Mouse (Mus musculus) MEL (cell line): ENCODE measurements around the gene Cacna1s. TPM values are rescaled to one million over a fixed set of nuclear protein-coding genes. Genes with fewer than 3 reads are reported as not detected.

ENCODE experiments used
- DNase-seq: peaks from one replicate; pipeline ENCODE4 v3.0.0; 2011; ENCODE audit warnings: low read depth, low spot score
- H3K27ac ChIP-seq: 2 replicates; pipeline ENCODE4 v1.5.1; 2012; ENCODE audit warnings: low read depth, mild to moderate bottlenecking, control low read depth, low read length, moderate library complexity; ENCODE audit not compliant: control insufficient read depth
- H3K27me3 ChIP-seq, 2 experiments: fragments of 150-350 bp in 1 of 2; sonication (generic) in 1 of 2; 2 replicates each; pipeline ENCODE4 v1.6.1; 2012; ENCODE audit warnings: low read length in 2 of 2, mild to moderate bottlenecking in 2 of 2, improper control_type of control experiment in 1 of 2, moderate library complexity in 1 of 2; ENCODE audit not compliant: insufficient read depth in 2 of 2, control insufficient read depth in 1 of 2
- H3K36me3 ChIP-seq, 2 experiments: 2 replicates each; pipeline ENCODE4 v1.6.1; 2012 to 2014; ENCODE audit warnings: low read length in 2 of 2, improper control_type of control experiment in 1 of 2, inconsistent platforms in 1 of 2, mild to moderate bottlenecking in 1 of 2; ENCODE audit not compliant: insufficient read depth in 2 of 2, control insufficient read depth in 1 of 2
- H3K4me1 ChIP-seq, 2 experiments: fragments of 150-350 bp in 1 of 2; sonication (generic) in 1 of 2; 2 replicates each; pipeline ENCODE4 v1.6.1; 2012; ENCODE audit warnings: low read length in 2 of 2, improper control_type of control experiment in 1 of 2, mild to moderate bottlenecking in 1 of 2; ENCODE audit not compliant: insufficient read depth in 2 of 2, control insufficient read depth in 1 of 2
- H3K4me3 ChIP-seq, 2 experiments: fragments of 150-350 bp in 1 of 2; sonication (generic) in 1 of 2; 2 replicates each; pipeline ENCODE4 v1.5.1; 2012; ENCODE audit warnings: low read depth in 2 of 2, low read length in 2 of 2, mild to moderate bottlenecking in 2 of 2, moderate library complexity in 2 of 2, control low read depth in 1 of 2, improper control_type of control experiment in 1 of 2; ENCODE audit not compliant: control insufficient read depth in 1 of 2, insufficient read depth in 1 of 2
- H3K79me2 ChIP-seq: 2 replicates; pipeline ENCODE4 v1.6.1; 2012; ENCODE audit warnings: mild to moderate bottlenecking, low read length, moderate library complexity; ENCODE audit not compliant: control insufficient read depth, poor library complexity, insufficient read depth
- H3K9ac ChIP-seq: 2 replicates; pipeline ENCODE4 v1.6.1; 2012; ENCODE audit warnings: low read depth, mild to moderate bottlenecking, control low read depth, low read length, moderate library complexity; ENCODE audit not compliant: control insufficient read depth, poor library complexity, severe bottlenecking
- H3K9me3 ChIP-seq: fragments of 150-350 bp; sonication (generic); replicated peaks from 2 replicates; pipeline ENCODE4 v1.6.1; 2012; ENCODE audit warnings: mild to moderate bottlenecking, low read length, improper control_type of control experiment, moderate library complexity; ENCODE audit not compliant: insufficient read depth
- CHD1 ChIP-seq: IDR thresholded peaks from 2 replicates; pipeline ENCODE4 v1.6.1; 2012; ENCODE audit warnings: low read depth, mild to moderate bottlenecking, inconsistent platforms, low read length, improper control_type of control experiment
- CHD2 ChIP-seq: IDR thresholded peaks from 2 replicates; pipeline ENCODE4 v1.6.1; 2011; ENCODE audit warnings: low read length, improper control_type of control experiment
- ELF1 ChIP-seq: IDR thresholded peaks from 2 replicates; pipeline ENCODE4 v1.6.1; 2014; ENCODE audit warnings: low read depth, mild to moderate bottlenecking, inconsistent platforms, low read length, improper control_type of control experiment, moderate library complexity
- EP300 ChIP-seq, 2 experiments: IDR thresholded peaks; 2 replicates each; pipeline ENCODE4 v1.6.1; 2011; ENCODE audit warnings: improper control_type of control experiment in 2 of 2, low read length in 2 of 2, low read depth in 1 of 2, mild to moderate bottlenecking in 1 of 2
- ETS1 ChIP-seq: IDR thresholded peaks from 2 replicates; pipeline ENCODE4 v1.6.1; 2012; ENCODE audit warnings: low read depth, mild to moderate bottlenecking, inconsistent platforms, low read length, improper control_type of control experiment, moderate library complexity
- GATA1 ChIP-seq: IDR thresholded peaks from 2 replicates; pipeline ENCODE4 v1.6.1; 2011; ENCODE audit warnings: low read depth, low read length, improper control_type of control experiment
- KAT2A ChIP-seq: conservative IDR thresholded peaks from 2 replicates; pipeline ENCODE4 v1.6.1; 2012; ENCODE audit warnings: low read depth, low read length, improper control_type of control experiment, inconsistent platforms
- MAZ ChIP-seq: IDR thresholded peaks from 2 replicates; pipeline ENCODE4 v1.6.1; 2012; ENCODE audit warnings: low read depth, mild to moderate bottlenecking, inconsistent platforms, low read length, improper control_type of control experiment
- MXI1 ChIP-seq: IDR thresholded peaks from 2 replicates; pipeline ENCODE4 v1.6.1; 2011; ENCODE audit warnings: mild to moderate bottlenecking, low read depth, low read length, improper control_type of control experiment
- MYB ChIP-seq: IDR thresholded peaks from 2 replicates; pipeline ENCODE4 v1.6.1; 2011; ENCODE audit warnings: mild to moderate bottlenecking, low read depth, low read length, improper control_type of control experiment
- MYC ChIP-seq: IDR thresholded peaks from 2 replicates; pipeline ENCODE4 v1.6.1; 2011; ENCODE audit warnings: low read depth, mild to moderate bottlenecking, low read length, improper control_type of control experiment, moderate library complexity
- NELFE ChIP-seq: IDR thresholded peaks from 2 replicates; pipeline ENCODE4 v1.6.1; 2011; ENCODE audit warnings: low read depth, low read length, improper control_type of control experiment
- NRF1 ChIP-seq: IDR thresholded peaks from 2 replicates; pipeline ENCODE4 v1.6.1; 2014; ENCODE audit warnings: low read depth, mild to moderate bottlenecking, inconsistent platforms, low read length, improper control_type of control experiment, moderate library complexity; ENCODE audit not compliant: poor library complexity, insufficient read depth, severe bottlenecking
- POLR2A ChIP-seq, 2 experiments: IDR thresholded peaks; 2 replicates each; pipeline ENCODE4 v1.6.1; 2011 to 2012; ENCODE audit warnings: low read length in 2 of 2, mild to moderate bottlenecking in 2 of 2, control low read depth in 1 of 2, improper control_type of control experiment in 1 of 2, low read depth in 1 of 2, moderate library complexity in 1 of 2; ENCODE audit not compliant: control insufficient read depth in 1 of 2, insufficient read depth in 1 of 2, poor library complexity in 1 of 2
- POLR2AphosphoS2 ChIP-seq: IDR thresholded peaks from 2 replicates; pipeline ENCODE4 v1.6.1; 2011; ENCODE audit warnings: low read length, improper control_type of control experiment
- RAD21 ChIP-seq: IDR thresholded peaks from 2 replicates; pipeline ENCODE4 v1.6.1; 2011; ENCODE audit warnings: mild to moderate bottlenecking, low read depth, low read length, improper control_type of control experiment
- SIN3A ChIP-seq: IDR thresholded peaks from 2 replicates; pipeline ENCODE4 v1.6.1; 2012; ENCODE audit warnings: low read length, improper control_type of control experiment, inconsistent platforms
- TBP ChIP-seq: IDR thresholded peaks from 2 replicates; pipeline ENCODE4 v1.8.0; 2011; ENCODE audit warnings: low read depth, low read length, improper control_type of control experiment
- UBTF ChIP-seq: IDR thresholded peaks from 2 replicates; pipeline ENCODE4 v1.6.1; 2012; ENCODE audit warnings: low read depth, mild to moderate bottlenecking, inconsistent platforms, low read length, improper control_type of control experiment, moderate library complexity, borderline replicate concordance; ENCODE audit not compliant: insufficient read depth
- USF1 ChIP-seq: IDR thresholded peaks from 2 replicates; pipeline ENCODE4 v1.6.1; 2014; ENCODE audit warnings: low read depth, mild to moderate bottlenecking, inconsistent platforms, low read length, improper control_type of control experiment, moderate library complexity
- USF2 ChIP-seq, 2 experiments: IDR thresholded peaks; 2 replicates each; pipeline ENCODE4 v1.6.1; 2011 to 2012; ENCODE audit warnings: improper control_type of control experiment in 2 of 2, low read length in 2 of 2, borderline replicate concordance in 1 of 2, inconsistent platforms in 1 of 2, low read depth in 1 of 2, mild to moderate bottlenecking in 1 of 2; ENCODE audit not compliant: insufficient read depth in 1 of 2
- ZC3H11A ChIP-seq: IDR thresholded peaks from 2 replicates; pipeline ENCODE4 v1.6.1; 2012; ENCODE audit warnings: low read depth, mild to moderate bottlenecking, inconsistent platforms, low read length, improper control_type of control experiment
- polyA plus RNA-seq, 2 experiments: library from polyadenylated mRNA; stranded (reverse) in 1 of 2; unstranded in 1 of 2; fragments of >175 nt in 1 of 2; fragments of >200 nt in 1 of 2; gene quantifications; 2 replicates each; pipeline versions ENCODE4 v1.2.1 to v1.2.4; 2012; ENCODE audit warnings: low replicate concordance in 2 of 2, low read depth in 1 of 2; ENCODE audit not compliant: insufficient read length in 2 of 2, insufficient read depth in 1 of 2, missing spikeins in 1 of 2
- total RNA-seq: library from RNA; depleted of rRNA; stranded (reverse); fragments of 300-350 nt; gene quantifications from 2 replicates; pipeline ENCODE4 v1.2.3, GENCODE M21; 2012

Cacna1s gene
- total and polyA plus RNA-seq, 3 experiments = not detected

DNA sequence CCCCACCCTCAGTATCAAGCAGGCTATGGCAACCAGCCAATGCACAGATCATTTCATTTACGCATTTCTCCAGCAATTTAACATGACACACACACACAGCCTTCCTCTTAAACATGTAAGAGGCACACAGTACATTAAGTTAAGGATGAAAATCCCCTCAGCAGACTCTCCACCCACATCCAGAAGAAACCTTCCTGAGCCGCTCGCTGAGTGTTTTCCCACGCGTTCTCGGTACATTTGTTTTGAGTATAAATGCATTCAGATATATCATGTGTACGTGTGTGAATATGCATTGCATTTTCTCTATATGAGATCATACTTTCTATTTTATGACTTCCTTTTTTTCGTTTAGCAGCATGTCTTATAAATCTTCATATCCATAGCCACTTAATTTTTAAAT, 98.8 kb downstream of the Cacna1s start:
- Histone ChIP-seq H3K4me3 (no peak overlapping the region), H3K4me1 (no peaks in the 10 kb centered on the region), H3K79me2 (no peaks in the 10 kb centered on the region), H3K9me3 (no peaks in the 10 kb centered on the region), H3K36me3 (peaks cover 0 to 4% of the 10 kb centered on the region in 2 experiments; a peak in 2 of 4 replicates), H3K27ac (no peak overlapping the region), H3K27me3 (no peaks in the 10 kb centered on the region), H3K9ac (no peak overlapping the region)
- no peak for TF ChIP-seq MYB
- TF ChIP-seq UBTF = no peak
- TF ChIP-seq CHD1 = no peak
- no peak for TF ChIP-seq USF2 (IDR thresholded peaks at IDR 0.05; ENCODE audit: borderline replicate concordance in 1 of 2, insufficient read depth in 1 of 2, low read depth in 1 of 2, low read length in 2 of 2)
- no peak for TF ChIP-seq POLR2A (IDR thresholded peaks at IDR 0.05; ENCODE audit: control insufficient read depth in 1 of 2, insufficient read depth in 1 of 2, low read depth in 1 of 2, low read length in 2 of 2, poor library complexity in 1 of 2)
- TF ChIP-seq KAT2A = no peak
- TF ChIP-seq MAZ = no peak
- TF ChIP-seq MXI1 = no peak
- TF ChIP-seq ETS1 = no peak
- no peak for TF ChIP-seq GATA1
- no peak for TF ChIP-seq NELFE
- no peak for DNase-seq

- no peak for TF ChIP-seq POLR2A (IDR thresholded peaks at IDR 0.05; ENCODE audit: control insufficient read depth in 1 of 2, insufficient read depth in 1 of 2, low read depth in 1 of 2, low read length in 2 of 2, poor library complexity in 1 of 2)
- TF ChIP-seq ELF1 = no peak
- TF ChIP-seq USF1 = no peak
- no peak for TF ChIP-seq CHD2
- no peak for TF ChIP-seq MYC
- TF ChIP-seq SIN3A = no peak
- TF ChIP-seq GATA1 = no peak
- no peak for TF ChIP-seq POLR2AphosphoS2
- TF ChIP-seq ETS1 = no peak
- TF ChIP-seq EP300 (IDR thresholded peaks at IDR 0.05; ENCODE audit: low read depth in 1 of 2, low read length in 2 of 2) = no peak
- no peak for TF ChIP-seq TBP
- TF ChIP-seq RAD21 = no peak
- no peak for TF ChIP-seq ZC3H11A
- no peak for TF ChIP-seq NRF1
- no peak overlapping the region for H3K27ac ChIP-seq
- H3K27me3 ChIP-seq = no peaks in the 10 kb centered on the region
- peaks cover 0 to 4% of the 10 kb centered on the region in 2 experiments; a peak in 2 of 4 replicates for H3K36me3 ChIP-seq
- H3K9me3 ChIP-seq = no peaks in the 10 kb centered on the region
- no peaks in the 10 kb centered on the region for H3K79me2 ChIP-seq
- no peak for DNase-seq
- H3K9ac ChIP-seq = no peak overlapping the region
- no peaks in the 10 kb centered on the region for H3K4me1 ChIP-seq
- no peak overlapping the region for H3K4me3 ChIP-seq
Measured at GRCm38 (mm10) chr1:136156304-136156703, 103.8 kb downstream of the Cacna1s start.
